Mouse (Mus musculus) brain, embryonic 14.5 days (tissue): ENCODE measurements around the gene Hectd3.

Experiments used
- CTCF ChIP-seq: fragments of 200-500 bp; IDR thresholded peaks from 2 replicates; pipeline ENCODE4 v1.5.1; 2012; ENCODE audit warnings: inconsistent platforms, mild to moderate bottlenecking, moderate library complexity, borderline replicate concordance; ENCODE audit not compliant: insufficient read depth, insufficient read length; ENCODE audit errors: extremely low read depth
- POLR2A ChIP-seq: fragments of 200-500 bp; IDR thresholded peaks from 2 replicates; pipeline ENCODE4 v1.6.1; 2012; ENCODE audit warnings: mild to moderate bottlenecking, inconsistent platforms, borderline replicate concordance; ENCODE audit not compliant: poor library complexity, insufficient read depth, insufficient read length, severe bottlenecking; ENCODE audit errors: extremely low read depth

DNA sequence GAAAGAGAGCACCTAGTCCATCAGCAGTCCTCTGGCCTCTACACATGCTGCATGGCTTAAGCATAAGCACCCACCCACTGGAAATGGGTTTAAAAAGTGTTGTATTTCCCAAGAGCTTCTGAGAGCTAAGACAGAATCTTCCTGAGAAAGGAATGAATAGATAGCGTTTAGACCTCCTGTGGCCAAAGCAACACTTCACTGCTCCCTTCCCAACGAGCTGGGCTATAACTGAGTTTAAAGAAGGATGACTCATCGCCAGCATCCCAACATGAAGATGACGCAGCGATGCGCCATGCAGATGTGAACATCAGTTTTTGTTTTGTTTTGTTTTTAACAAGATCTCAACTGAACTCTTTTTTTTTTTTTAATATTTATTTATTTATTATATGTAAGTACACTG, 18.5 kb downstream of the Hectd3 start:
- TF ChIP-seq POLR2A (no peak), CTCF (no peak)
